Mouse (Mus musculus) c-Kit-positive CD71-positive TER-119-positive erythroid progenitor cells, embryonic 14.5 days (primary cell): ENCODE measurements at regions not wholly inside any gene's neighbourhood (a gene's known extent, or its start where the extent isn't known, plus 50 kb on each side); places are given as distances from the start of the nearest gene placed in this dataset.

Source experiments
- DNase-seq: peaks from one replicate; pipeline ENCODE4 v3.0.0-alpha.2; 2013; ENCODE audit warnings: low spot score

- peak; percentile 16 for DNase-seq
These were observed 134.7 kb upstream of the Fstl4 start for GRCm38 (mm10) chr11:52629776-52630175.

GRCm38 (mm10) chr11:52631579-52631978 lies 132.9 kb upstream of the Fstl4 start:
- DNase-seq: no peak

GRCm38 (mm10) chr11:52634189-52634588 lies 130.2 kb upstream of the Fstl4 start:
- no peak for DNase-seq

GRCm38 (mm10) chr11:52635716-52636389 lies 128.6 kb upstream of the Fstl4 start:
- no peak for DNase-seq

GRCm38 (mm10) chr11:52638939-52639338 lies 125.5 kb upstream of the Fstl4 start:
- DNase-seq: no peak

- no peak for DNase-seq
These were observed 122.6 kb upstream of the Fstl4 start for GRCm38 (mm10) chr11:52641725-52642338.

GRCm38 (mm10) chr11:52644081-52644768 lies 120.2 kb upstream of the Fstl4 start:
- DNase-seq: no peak

- DNase-seq: no peak
These were observed 116.1 kb upstream of the Fstl4 start for GRCm38 (mm10) chr11:52648176-52648839.

- DNase-seq: no peak
These were observed 115.5 kb upstream of the Fstl4 start for GRCm38 (mm10) chr11:52648849-52649400.

- no peak for DNase-seq
These were observed 109.8 kb upstream of the Fstl4 start for GRCm38 (mm10) chr11:52654640-52655039.

- DNase-seq: no peak
These were observed 108.5 kb upstream of the Fstl4 start for GRCm38 (mm10) chr11:52655720-52656474.

- no peak for DNase-seq
These were observed 103.2 kb upstream of the Fstl4 start for GRCm38 (mm10) chr11:52661234-52661633.

GRCm38 (mm10) chr11:52661894-52662593 lies 102.4 kb upstream of the Fstl4 start:
- no peak for DNase-seq

- no peak for DNase-seq
These were observed 99.1 kb upstream of the Fstl4 start for GRCm38 (mm10) chr11:52665343-52665742.

- no peak for DNase-seq
These were observed 89.4 kb upstream of the Fstl4 start for GRCm38 (mm10) chr11:52675022-52675421.

GRCm38 (mm10) chr11:52678259-52678658 lies 86.2 kb upstream of the Fstl4 start:
- DNase-seq: no peak

GRCm38 (mm10) chr11:52685436-52685835 lies 79.0 kb upstream of the Fstl4 start:
- no peak for DNase-seq

GRCm38 (mm10) chr11:52692701-52693100 lies 71.7 kb upstream of the Fstl4 start:
- no peak for DNase-seq

- no peak for DNase-seq
These were observed 62.8 kb upstream of the Fstl4 start for GRCm38 (mm10) chr11:52701682-52702081.

GRCm38 (mm10) chr11:52703391-52703790 lies 61.0 kb upstream of the Fstl4 start:
- DNase-seq: no peak
